Mouse (Mus musculus): ENCODE measurements around the gene Gm20894.
"Not testable (repeated sequence)": the region's sequence is repeated elsewhere in the genome, so short reads cannot be mapped to it uniquely, and the experiment has no call there.

Gm20894 gene

DNA sequence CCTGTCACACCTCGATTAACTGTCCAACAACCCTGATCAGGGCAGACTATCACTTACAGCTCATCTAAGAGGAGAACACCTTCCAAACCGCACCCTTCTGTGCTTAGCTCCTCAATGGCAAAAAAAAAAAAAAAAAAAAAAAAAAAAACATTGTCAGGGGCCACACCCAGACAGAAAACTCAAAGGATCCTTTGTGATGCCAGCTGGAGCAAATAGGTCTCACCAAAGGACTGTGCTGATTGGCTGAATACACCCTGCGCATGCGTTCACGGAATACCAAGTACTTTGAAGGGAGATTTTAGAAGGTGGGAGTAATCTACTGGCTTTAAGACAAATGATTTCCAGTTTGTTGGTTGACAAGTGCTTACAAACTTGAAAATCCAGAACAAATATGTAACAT lies at the start of gene Gm20894:
Gene Gm20894, minus strand, starts transcription at position 101 of the 400 bp plus-strand sequence.
- not testable (repeated sequence) for DNase-seq (ENCODE audit: low spot score)

Measured in spleen, adult 12 weeks (tissue).